Mouse (Mus musculus) lung, postnatal 0 days (tissue): ENCODE results near the gene Olfr315. TPM values are rescaled to one million over a fixed set of nuclear protein-coding genes. Genes with fewer than 3 reads are reported as not detected.
"Not testable (repeated sequence)": the region's sequence is repeated elsewhere in the genome, so short reads cannot be mapped to it uniquely, and the experiment has no call there.

Experiments
- ATAC-seq: fragments of 200-750 bp; cut with Nextera tagmentation; 2 replicates; pipeline ENCODE4 v1.8.0; 2017; ENCODE audit warnings: moderate library complexity
- DNase-seq: peaks from one replicate; pipeline ENCODE4 v3.0.0-alpha.2; 2016; ENCODE audit warnings: low spot score
- H3K27ac ChIP-seq: fragments of 300-500 bp; sonication (generic); 2 replicates; pipeline ENCODE4 v1.5.1; 2014; ENCODE audit warnings: antibody characterized with exemption, mild to moderate bottlenecking, low read length, mixed read lengths
- H3K27me3 ChIP-seq: fragments of 300-500 bp; sonication (generic); replicated peaks from 2 replicates; pipeline ENCODE4 v1.6.1; 2014; ENCODE audit warnings: low read length, mixed read lengths; ENCODE audit not compliant: insufficient read depth
- H3K36me3 ChIP-seq: fragments of 300-500 bp; sonication (generic); 2 replicates; pipeline ENCODE4 v1.6.1; 2014; ENCODE audit warnings: low read length, mixed read lengths; ENCODE audit not compliant: insufficient read depth
- H3K4me1 ChIP-seq: fragments of 300-500 bp; sonication (generic); 2 replicates; pipeline ENCODE4 v1.6.1; 2014; ENCODE audit warnings: antibody characterized with exemption, low read depth, low read length, mixed read lengths; ENCODE audit not compliant: insufficient read depth
- H3K4me2 ChIP-seq: fragments of 300-500 bp; sonication (generic); replicated peaks from 2 replicates; pipeline ENCODE4 v1.6.1; 2014; ENCODE audit warnings: low read depth, mild to moderate bottlenecking, low read length, moderate library complexity, mixed read lengths
- H3K4me3 ChIP-seq: fragments of 300-500 bp; sonication (generic); 2 replicates; pipeline ENCODE4 v1.5.1; 2014; ENCODE audit warnings: low read depth, low read length
- H3K9ac ChIP-seq: fragments of 300-500 bp; sonication (generic); replicated peaks from 2 replicates; pipeline ENCODE4 v1.6.1; 2014; ENCODE audit warnings: low read depth, mild to moderate bottlenecking
- H3K9me3 ChIP-seq: fragments of 300-500 bp; sonication (generic); 2 replicates; pipeline ENCODE4 v1.6.1; 2016; ENCODE audit warnings: low read length, mixed read lengths
- CTCF ChIP-seq: IDR thresholded peaks from 2 replicates; pipeline ENCODE4 v1.5.1; 2016; ENCODE audit warnings: antibody characterized with exemption, mild to moderate bottlenecking
- EP300 ChIP-seq: IDR thresholded peaks from 2 replicates; pipeline ENCODE4 v1.6.1; 2016; ENCODE audit warnings: antibody characterized with exemption, mild to moderate bottlenecking, control low read depth
- WGBS: fragments of 180-500 bp; shearing (Covaris S2); extraction: QIAGEN DNeasy Blood & Tissue Kit; methylation state at CpG from one replicate; pipeline ENCODE4 v1.1.7; 2014; 5-methylcytosine and 5-hydroxymethylcytosine counted together
- polyA plus RNA-seq: library from polyadenylated mRNA; unstranded; fragments of >200 nt; fragmentation: Nextera tagmentation; extraction: Ambion mirVana; gene quantifications from 2 replicates; pipeline ENCODE4 v1.2.1, GENCODE M21; 2015

The Olfr315 gene
- not detected in 2 replicates for polyA plus RNA-seq

DNA sequence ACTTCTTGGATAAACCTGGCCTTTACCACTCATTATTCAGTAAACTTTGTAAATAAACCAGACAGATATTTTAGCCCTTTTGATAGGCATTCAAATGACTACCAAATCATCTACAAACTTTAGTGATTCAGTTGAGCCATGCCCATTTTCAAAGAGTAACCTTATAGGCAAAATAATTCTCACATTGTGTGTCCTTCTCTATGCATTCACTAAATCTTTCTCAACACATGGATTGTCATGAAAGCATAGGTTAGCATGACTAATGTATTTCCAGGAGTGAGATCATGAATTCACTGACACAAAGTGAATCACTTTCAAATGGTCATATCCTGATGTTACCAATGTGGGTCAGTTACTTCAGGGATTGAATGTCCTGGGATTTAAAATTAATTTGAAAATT is at the start of gene Olfr315:
Gene Olfr315 (plus strand): TSS at position 301 of the 400 bp plus-strand sequence.
- TF ChIP-seq EP300 (no peak), CTCF (no peak)
- DNase-seq = no peak
- no peaks in the 10 kb centered on the region for H3K36me3 ChIP-seq
- H3K9me3 ChIP-seq = no peaks in the 10 kb centered on the region
- H3K27ac ChIP-seq = no peak within 1 kb of the TSS
- no peak within 1 kb of the TSS for H3K4me3 ChIP-seq
- no peaks in the 10 kb centered on the region for H3K27me3 ChIP-seq
- no peak within 1 kb of the TSS for H3K4me2 ChIP-seq
- no peak within 1 kb of the TSS for H3K9ac ChIP-seq
- no peak for ATAC-seq
- H3K4me1 ChIP-seq = no peaks in the 10 kb centered on the region

DNA sequence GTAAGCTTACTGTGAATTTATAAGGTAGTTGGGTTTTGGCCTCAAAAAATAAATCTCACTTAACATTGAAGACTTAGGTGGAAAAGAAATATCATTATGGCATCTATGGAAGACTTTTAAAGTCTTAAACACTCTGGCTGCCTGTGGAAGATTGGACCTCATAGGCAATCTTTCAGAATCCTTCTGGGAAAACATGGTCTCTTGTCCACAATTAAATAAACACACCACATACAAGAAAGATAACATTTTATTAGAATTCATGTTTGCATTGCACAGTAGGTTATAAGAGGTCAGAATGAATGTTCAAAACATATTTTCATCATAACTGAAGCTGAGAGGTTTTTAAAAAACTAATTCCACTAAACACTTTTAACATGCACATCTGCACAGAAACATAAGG is 49.1 kb upstream of the Olfr315 start, which contains the start of gene Olfr318:
Gene Olfr318 (minus strand): TSS at position 101 of the 400 bp plus-strand sequence.
- no peak within 1 kb of the TSS for H3K4me2 ChIP-seq
- H3K9me3 ChIP-seq = no peaks in the 10 kb centered on the region
- no peak within 1 kb of the TSS for H3K9ac ChIP-seq
- no peak within 1 kb of the TSS for H3K27ac ChIP-seq
- ATAC-seq = no peak
- no peaks in the 10 kb centered on the region for H3K36me3 ChIP-seq
- DNase-seq = no peak
- H3K4me3 ChIP-seq = no peak within 1 kb of the TSS
- H3K27me3 ChIP-seq = no peaks in the 10 kb centered on the region
- no peaks in the 10 kb centered on the region for H3K4me1 ChIP-seq
- TF ChIP-seq EP300 (no peak), CTCF (no peak)

DNA sequence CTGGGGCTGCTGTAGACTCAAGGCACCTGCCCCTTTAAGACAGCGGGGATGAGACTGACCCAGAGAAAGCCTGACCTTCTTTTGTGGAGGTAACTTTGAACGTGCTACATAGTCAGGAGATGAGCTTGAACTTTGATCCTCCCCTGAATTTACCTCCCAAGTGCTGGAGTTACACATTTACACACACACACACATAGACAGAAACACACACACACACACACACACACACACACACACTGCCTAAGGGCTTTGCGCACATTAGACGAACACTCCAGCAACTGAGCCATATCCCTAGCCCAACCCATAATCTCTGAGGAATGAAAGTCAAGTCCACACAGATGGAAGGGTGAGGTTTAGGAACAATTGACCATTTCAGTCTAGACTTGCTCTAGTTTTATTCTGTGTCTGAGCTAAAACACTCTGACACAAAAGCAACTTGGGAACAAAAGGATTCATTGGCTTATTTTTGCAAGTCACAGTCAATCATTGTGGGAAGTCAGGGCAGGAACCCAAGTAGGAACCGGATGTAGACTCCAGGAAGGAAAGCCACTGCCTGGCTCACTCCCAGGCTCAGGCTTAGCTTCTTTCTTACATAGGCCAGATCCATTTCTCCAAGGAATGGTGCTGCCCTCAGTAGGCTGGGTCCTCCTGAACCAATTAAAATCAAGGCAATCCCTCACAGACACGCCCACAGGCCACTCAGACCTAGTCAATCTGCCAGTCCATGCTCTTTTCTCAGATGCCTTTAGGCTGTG is 44.9 kb upstream of the Olfr315 start:
- H3K9me3 ChIP-seq, H3K36me3 ChIP-seq, H3K4me1 ChIP-seq, H3K4me2 ChIP-seq, ATAC-seq, DNase-seq, H3K27me3 ChIP-seq, H3K9ac ChIP-seq, H3K27ac ChIP-seq, H3K4me3 ChIP-seq: not testable (repeated sequence)
- WGBS = 76% methylated on average over 6 of the region's 6 CpGs

DNA sequence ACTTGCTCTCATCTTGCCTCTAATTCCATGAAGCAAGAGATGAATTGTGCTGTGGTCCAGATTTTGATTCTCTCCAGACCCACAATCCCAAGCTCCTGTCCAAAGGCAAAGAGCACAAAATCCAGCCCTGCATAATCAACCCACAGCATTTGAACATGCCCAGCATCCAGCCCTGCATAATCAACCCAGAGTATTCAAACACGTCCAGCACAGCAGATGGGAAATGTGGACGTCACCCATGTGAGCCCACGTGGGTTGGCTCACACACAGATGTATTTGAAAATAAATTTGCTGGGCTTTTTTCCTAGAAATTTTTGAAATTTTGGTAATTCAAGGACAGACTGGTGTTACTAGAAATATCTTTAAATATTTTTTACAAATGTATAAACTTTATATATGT is 39.6 kb upstream of the Olfr315 start:
- no peak overlapping the region for H3K4me2 ChIP-seq
- H3K27ac ChIP-seq = no peak overlapping the region
- ATAC-seq (no peak), DNase-seq (no peak)
- no peak overlapping the region for H3K9ac ChIP-seq
- no peaks in the 10 kb centered on the region for H3K9me3 ChIP-seq
- H3K27me3 ChIP-seq = no peaks in the 10 kb centered on the region
- no peak for TF ChIP-seq EP300
- no peak for TF ChIP-seq CTCF
- no peaks in the 10 kb centered on the region for H3K4me1 ChIP-seq
- WGBS = 37% methylated on average over 3 of the region's 3 CpGs
- no peaks in the 10 kb centered on the region for H3K36me3 ChIP-seq
- no peak overlapping the region for H3K4me3 ChIP-seq

DNA sequence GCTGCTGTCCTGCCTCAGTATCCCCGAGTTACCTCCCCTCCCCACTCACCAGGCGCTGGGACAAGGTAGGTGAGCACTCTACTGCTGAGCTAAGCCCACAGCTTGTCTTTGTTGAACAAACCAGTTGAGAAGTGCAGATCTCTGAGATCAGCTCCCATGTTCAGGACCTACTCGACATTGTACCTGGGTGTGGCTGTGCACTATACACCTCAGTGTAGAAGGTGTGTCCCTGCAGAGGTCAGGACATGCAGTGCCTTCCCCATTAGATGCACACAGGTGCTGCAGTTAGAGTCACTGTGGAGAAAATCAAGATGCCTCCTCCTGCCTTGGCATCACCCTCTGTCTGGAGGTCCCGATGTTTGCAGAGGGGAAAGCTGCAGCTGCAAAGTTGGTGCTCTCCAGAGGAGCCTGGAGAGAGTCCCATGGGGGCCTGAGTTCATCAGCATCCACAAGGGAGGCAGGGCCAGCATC is 34.2 kb upstream of the Olfr315 start, which contains the start of gene Olfr317:
Gene Olfr317 (minus strand): TSS at position 421 of the 471 bp plus-strand sequence.
- no peaks in the 10 kb centered on the region for H3K36me3 ChIP-seq
- no peak within 1 kb of the TSS for H3K27ac ChIP-seq
- DNase-seq = no peak
- no peak within 1 kb of the TSS for H3K4me2 ChIP-seq
- ATAC-seq = no peak
- H3K9ac ChIP-seq = no peak within 1 kb of the TSS
- 58% methylated on average over 4 of the region's 4 CpGs for WGBS
- no peak within 1 kb of the TSS for H3K4me3 ChIP-seq
- no peaks in the 10 kb centered on the region for H3K27me3 ChIP-seq
- TF ChIP-seq CTCF (no peak), EP300 (no peak)
- no peaks in the 10 kb centered on the region for H3K9me3 ChIP-seq
- no peaks in the 10 kb centered on the region for H3K4me1 ChIP-seq

DNA sequence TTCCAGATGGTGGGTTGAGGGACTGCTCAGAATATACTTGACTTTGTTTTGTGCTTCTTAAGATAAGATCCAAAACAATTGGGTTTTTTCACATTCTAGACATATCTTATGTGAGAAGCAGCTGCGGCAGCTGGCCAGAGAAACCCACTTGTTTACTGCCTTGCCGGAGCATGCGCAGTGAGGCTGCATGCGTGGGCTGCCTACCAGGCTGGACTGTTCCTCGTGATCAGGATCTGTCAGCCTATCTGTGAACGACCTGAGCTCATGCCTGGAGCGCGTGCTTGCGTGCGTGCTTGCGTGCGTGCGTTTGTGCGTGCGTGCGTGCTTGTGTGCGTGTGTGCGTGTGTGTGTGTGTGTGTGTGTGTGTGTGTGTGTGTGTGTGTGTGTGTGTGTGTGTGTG is 21.9 kb upstream of the Olfr315 start:
- not testable (repeated sequence) for H3K27ac ChIP-seq, H3K4me3 ChIP-seq, H3K27me3 ChIP-seq, H3K4me1 ChIP-seq, ATAC-seq, H3K4me2 ChIP-seq, H3K9me3 ChIP-seq, DNase-seq, H3K36me3 ChIP-seq, H3K9ac ChIP-seq
- WGBS = 87% methylated on average over 18 of the region's 18 CpGs
